Mouse (Mus musculus): ENCODE results near the gene Agtr1b.

DNA sequence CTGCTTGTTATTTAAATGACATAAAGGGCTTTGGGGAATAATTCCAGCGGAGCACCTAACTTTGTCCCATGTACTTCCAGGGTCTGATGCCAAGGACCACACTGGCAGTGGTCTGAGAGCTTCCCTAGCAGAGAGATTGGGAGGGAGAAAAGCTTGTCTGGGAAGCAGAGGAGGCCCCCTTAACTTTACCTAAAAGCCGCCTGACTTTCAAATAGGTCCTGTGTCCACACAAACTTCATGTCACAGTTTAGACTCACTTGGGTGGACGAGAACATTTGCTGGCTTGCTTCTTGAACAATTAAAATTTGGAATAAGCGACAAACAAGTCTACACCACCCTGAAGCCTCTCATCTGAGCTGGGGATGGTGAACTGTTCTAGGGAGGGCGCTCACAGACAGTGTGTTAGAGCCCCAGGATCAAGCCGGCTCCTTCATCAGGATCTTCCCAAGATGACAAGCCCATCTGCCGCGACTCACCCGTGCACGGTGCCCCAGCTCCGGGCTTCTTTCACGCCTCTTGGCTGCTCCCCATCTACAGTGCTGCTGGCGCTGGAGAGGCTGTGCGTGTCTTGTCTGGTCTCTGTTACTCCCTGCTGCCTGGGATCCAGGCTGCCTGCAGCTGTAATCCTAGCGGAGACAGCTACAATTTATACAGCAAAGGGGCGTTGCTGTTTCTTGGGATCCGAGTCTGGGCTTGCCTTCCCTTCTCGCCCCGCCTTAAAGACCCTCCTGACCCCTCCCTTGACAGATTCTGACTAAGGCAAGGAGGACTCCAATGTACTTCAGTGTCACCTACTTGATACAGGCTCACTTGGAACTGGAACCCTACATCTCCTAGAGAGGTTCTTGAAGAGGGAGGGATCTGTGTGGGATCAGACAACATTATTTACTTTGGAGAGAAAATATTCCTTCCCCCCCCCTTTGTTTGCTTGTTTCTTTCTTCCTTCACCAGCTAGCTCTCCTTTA lies at the start of gene Agtr1b:
- TF ChIP-seq CTCF (IDR thresholded peaks at IDR 0.05; ENCODE audit: low read depth, low read length) (no peak), GATA1 (IDR thresholded peaks at IDR 0.05; ENCODE audit: borderline replicate concordance, low read length) (no peak), TAL1 (conservative IDR thresholded peaks at IDR 0.05; ENCODE audit: low read depth, low read length) (no peak), GATA2 (IDR thresholded peaks at IDR 0.05; ENCODE audit: borderline replicate concordance, low read depth, low read length) (no peak), POLR2AphosphoS5 (IDR thresholded peaks at IDR 0.05; ENCODE audit: insufficient replicate concordance, low read depth, low read length) (no peak)

Measured in G1E (cell line).